23 mouse cellular contexts compared by ENCODE assay signal in the genomic region with DNA sequence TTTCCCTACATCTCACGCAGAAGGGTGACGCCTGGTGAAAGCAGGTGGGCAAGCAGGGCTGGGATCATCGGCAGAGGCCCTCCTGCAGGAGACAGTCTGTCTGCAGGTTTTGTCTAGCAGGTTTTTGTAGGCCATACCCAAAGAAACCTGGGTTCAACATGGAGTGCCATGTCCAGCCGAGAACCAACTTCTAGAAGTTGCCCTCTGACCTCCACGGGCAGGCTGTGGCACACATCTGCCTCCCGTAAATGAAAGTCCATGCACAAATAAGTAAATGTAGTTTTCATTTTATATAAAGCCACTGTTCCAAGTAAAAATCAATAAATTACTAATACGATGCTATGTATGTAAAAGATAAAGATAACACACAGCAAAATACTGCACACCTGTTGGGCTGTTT. TPM values are rescaled to one million over a fixed set of nuclear protein-coding genes. Genes with fewer than 3 reads are reported as not detected.
DNase-seq lines count a peak whose midpoint lies in the region; ATAC-seq and TF ChIP-seq lines count a peak whose summit lies in the region.
"Had no signal": no experiment of that assay in that cellular context is flagged by ENCODE, and none has a peak within 500 bp of the region (broad histone marks: within the 10 kb centered on the region; RNA-seq: fewer than 3 reads in every experiment).

No protein-coding gene starts in this region.

- TF ChIP-seq CTCF in kidney, adult 2 months (conservative IDR thresholded peaks at IDR 0.05; ENCODE audit: insufficient read depth, insufficient read length, low read depth, low read length), result no peak
- TF ChIP-seq CTCF in liver, adult 2 months (IDR thresholded peaks at IDR 0.05; ENCODE audit: low read depth, low read length), result no peak
- no peak for TF ChIP-seq CTCF in small intestine, adult 2 months (IDR thresholded peaks at IDR 0.05; ENCODE audit: extremely low read depth, insufficient read length, insufficient replicate concordance, low read depth, low read length)

- no peak overlapping the region for H3K4me2 ChIP-seq in liver, embryonic 11.5 days
- H3K4me2 ChIP-seq in intestine, embryonic 15.5 days (replicated peaks), result peak overlapping the region; percentile 79
- no peak overlapping the region for H3K4me2 ChIP-seq in midbrain, embryonic 16.5 days (ENCODE audit: low read length)
- H3K4me2 ChIP-seq: forebrain, embryonic 13.5 days; heart, embryonic 13.5 days; hindbrain, embryonic 15.5 days; lung, embryonic 15.5 days; midbrain, embryonic 15.5 days had no signal

- no peak for TF ChIP-seq POLR2A in kidney, adult 2 months (IDR thresholded peaks at IDR 0.05; ENCODE audit: low read depth, low read length)
- no peak for TF ChIP-seq POLR2A in liver, adult 2 months (IDR thresholded peaks at IDR 0.05; ENCODE audit: extremely low read depth, insufficient read depth, low read length)
- no peak for TF ChIP-seq POLR2A in small intestine, adult 2 months (IDR thresholded peaks at IDR 0.05; ENCODE audit: low read depth, low read length)

- ATAC-seq in liver, embryonic 11.5 days (replicated peaks; ENCODE audit: low FRiP score), result no peak
- ATAC-seq in intestine, embryonic 15.5 days, result no peak
- ATAC-seq in midbrain, embryonic 16.5 days, result no peak
- ATAC-seq: forebrain, embryonic 13.5 days; midbrain, embryonic 15.5 days had no signal

- peaks cover 3% of the 10 kb centered on the region; the same call in 1 of the 2 replicates for H3K79me2 ChIP-seq in liver, adult 2 months (ENCODE audit: control insufficient read depth, insufficient read depth, low read length)

- no peaks in the 10 kb centered on the region for H3K36me3 ChIP-seq in kidney, adult 2 months (ENCODE audit: control insufficient read depth, insufficient read depth, low read length)
- no peaks in the 10 kb centered on the region for H3K36me3 ChIP-seq in liver, adult 2 months (ENCODE audit: control insufficient read depth, insufficient read depth, low read length)
- H3K36me3 ChIP-seq in liver, embryonic 11.5 days (ENCODE audit: control insufficient read depth, insufficient read depth, low read length), result no peaks in the 10 kb centered on the region
- H3K36me3 ChIP-seq in intestine, embryonic 15.5 days, result no peaks in the 10 kb centered on the region
- H3K36me3 ChIP-seq in small intestine, adult 2 months (ENCODE audit: control insufficient read depth, insufficient read depth, low read length), result no peaks in the 10 kb centered on the region
- H3K36me3 ChIP-seq in midbrain, embryonic 16.5 days (ENCODE audit: control insufficient read depth, insufficient read depth, low read length), result no peaks in the 10 kb centered on the region
- H3K36me3 ChIP-seq: G1E; heart, embryonic 13.5 days; hindbrain, embryonic 10.5 days; hindbrain, embryonic 15.5 days; lung, embryonic 15.5 days; midbrain, embryonic 10.5 days; midbrain, embryonic 15.5 days had no signal

- peak; percentile 51 for DNase-seq in kidney, adult 2 months
- DNase-seq in kidney, postnatal 10 days, result no peak
- DNase-seq in liver, adult 2 months (ENCODE audit: extremely low read depth, low read depth, low spot score), result peak; percentile 68
- DNase-seq in liver, embryonic 11.5 days (ENCODE audit: low spot score), result no peak
- DNase-seq in right cerebral cortex, postnatal 14 days, result no peak
- DNase-seq: adrenal gland, postnatal 10 days; cerebellum, adult 8-10 months; cerebellum, postnatal 25 days; gastrocnemius, postnatal 10 days; heart, postnatal 14 days; layer of hippocampus, postnatal 36 days; left cerebral cortex, postnatal 4 days had no signal

- H3K27me3 ChIP-seq in kidney, adult 2 months (replicated peaks; ENCODE audit: control insufficient read depth, insufficient read depth, low read length), result no peaks in the 10 kb centered on the region
- no peaks in the 10 kb centered on the region for H3K27me3 ChIP-seq in liver, adult 2 months (ENCODE audit: control insufficient read depth, insufficient read depth, low read length)
- H3K27me3 ChIP-seq in liver, embryonic 11.5 days (replicated peaks; ENCODE audit: control insufficient read depth, insufficient read depth, low read length), result no peaks in the 10 kb centered on the region
- no peaks in the 10 kb centered on the region for H3K27me3 ChIP-seq in intestine, embryonic 15.5 days (replicated peaks)
- H3K27me3 ChIP-seq in small intestine, adult 2 months (ENCODE audit: control insufficient read depth, insufficient read depth, low read length), result no peaks in the 10 kb centered on the region
- H3K27me3 ChIP-seq in midbrain, embryonic 16.5 days (ENCODE audit: control insufficient read depth, insufficient read depth, low read depth, low read length), result 0 out of 2 replicates have a peak, but pooled peaks cover 4% of the 10 kb centered on the region
- H3K27me3 ChIP-seq: heart, embryonic 13.5 days; lung, embryonic 15.5 days; midbrain, embryonic 15.5 days had no signal

- no peaks in the 10 kb centered on the region for H3K9me3 ChIP-seq in liver, embryonic 11.5 days (ENCODE audit: control insufficient read depth, low read length)
- no peaks in the 10 kb centered on the region for H3K9me3 ChIP-seq in intestine, embryonic 15.5 days
- H3K9me3 ChIP-seq in midbrain, embryonic 16.5 days (replicated peaks; ENCODE audit: control insufficient read depth, low read length, poor library complexity, severe bottlenecking), result no peaks in the 10 kb centered on the region
- H3K9me3 ChIP-seq: G1E; hindbrain, embryonic 15.5 days; lung, embryonic 15.5 days; midbrain, embryonic 15.5 days had no signal

- peak overlapping the region; percentile 89 for H3K27ac ChIP-seq in kidney, adult 2 months (ENCODE audit: insufficient read depth, low read depth, low read length)
- H3K27ac ChIP-seq in liver, adult 2 months (replicated peaks; ENCODE audit: insufficient read depth, low read depth, low read length), result peak overlapping the region; percentile 93
- H3K27ac ChIP-seq in liver, embryonic 11.5 days (ENCODE audit: low read depth, low read length), result no peak overlapping the region
- peak overlapping the region; percentile 86 for H3K27ac ChIP-seq in intestine, embryonic 15.5 days
- H3K27ac ChIP-seq in small intestine, adult 2 months (ENCODE audit: insufficient read depth, low read depth, low read length), result peak overlapping the region; percentile 99
- H3K27ac ChIP-seq in midbrain, embryonic 16.5 days (ENCODE audit: low read length), result no peak overlapping the region
- H3K27ac ChIP-seq: forebrain, embryonic 13.5 days; heart, embryonic 13.5 days; hindbrain, embryonic 10.5 days; hindbrain, embryonic 15.5 days; lung, embryonic 15.5 days; midbrain, embryonic 10.5 days; midbrain, embryonic 15.5 days had no signal

- peaks cover 12% of the 10 kb centered on the region for H3K4me1 ChIP-seq in kidney, adult 2 months (ENCODE audit: control insufficient read depth, insufficient read depth, low read length)
- H3K4me1 ChIP-seq in liver, adult 2 months (ENCODE audit: control insufficient read depth, insufficient read depth, low read length), result peaks cover 14% of the 10 kb centered on the region; the same call in 1 of the 2 replicates
- H3K4me1 ChIP-seq in liver, embryonic 11.5 days (replicated peaks; ENCODE audit: control insufficient read depth, insufficient read depth, low read length), result peaks cover 25% of the 10 kb centered on the region
- H3K4me1 ChIP-seq in intestine, embryonic 15.5 days (replicated peaks), result peaks cover 21% of the 10 kb centered on the region
- peaks cover 23% of the 10 kb centered on the region for H3K4me1 ChIP-seq in small intestine, adult 2 months (ENCODE audit: control insufficient read depth, insufficient read depth, insufficient read length, low read length)
- H3K4me1 ChIP-seq in midbrain, embryonic 16.5 days (ENCODE audit: control insufficient read depth, insufficient read depth, low read length), result peaks cover 17% of the 10 kb centered on the region

- 64% methylated on average over 7 of the region's 7 CpGs for WGBS in kidney, adult 2 months
- WGBS in liver, adult 2 months, result 34% methylated on average over 7 of the region's 7 CpGs
- WGBS in liver, embryonic 11.5 days, result 90% methylated on average over 7 of the region's 7 CpGs
- whole genome bisulfite sequencing in intestine, embryonic 15.5 days, result 68% methylated on average over 7 of the region's 7 CpGs
- WGBS in small intestine, adult 2 months, result 25% methylated on average over 7 of the region's 7 CpGs
- WGBS in midbrain, embryonic 16.5 days, result 97% methylated on average over 7 of the region's 7 CpGs

- H3K4me3 ChIP-seq in kidney, adult 2 months (ENCODE audit: insufficient read depth, low read depth, low read length), result no peak overlapping the region
- H3K4me3 ChIP-seq in liver, adult 2 months (ENCODE audit: insufficient read depth, low read depth, low read length), result no peak overlapping the region
- H3K4me3 ChIP-seq in liver, embryonic 11.5 days (ENCODE audit: low read depth, low read length), result no peak overlapping the region
- no peak overlapping the region for H3K4me3 ChIP-seq in intestine, embryonic 15.5 days (replicated peaks)
- peak overlapping the region; percentile 10; the same call in 1 of the 2 replicates for H3K4me3 ChIP-seq in small intestine, adult 2 months (ENCODE audit: low read depth, low read length)
- no peak overlapping the region for H3K4me3 ChIP-seq in midbrain, embryonic 16.5 days (ENCODE audit: low read depth, low read length)
- H3K4me3 ChIP-seq: forebrain, embryonic 13.5 days; heart, embryonic 13.5 days; hindbrain, embryonic 10.5 days; hindbrain, embryonic 15.5 days; lung, embryonic 15.5 days; midbrain, embryonic 10.5 days; midbrain, embryonic 15.5 days had no signal

- H3K9ac ChIP-seq in liver, adult 2 months (ENCODE audit: low read depth, low read length), result peak overlapping the region; percentile 20
- no peak overlapping the region for H3K9ac ChIP-seq in liver, embryonic 11.5 days (ENCODE audit: low read depth, low read length)
- H3K9ac ChIP-seq in intestine, embryonic 15.5 days, result no peak overlapping the region
- H3K9ac ChIP-seq in midbrain, embryonic 16.5 days (ENCODE audit: low read depth, low read length), result no peak overlapping the region
- H3K9ac ChIP-seq: forebrain, embryonic 13.5 days; heart, embryonic 13.5 days; hindbrain, embryonic 15.5 days; lung, embryonic 15.5 days; midbrain, embryonic 15.5 days had no signal

RNA-seq across cellular contexts. Expression of a gene that starts 3.0 kb away (rescaled TPM):
- polyA plus RNA-seq in kidney, adult 2 months (2012; rRNA removed), result 33.5 and 37.0 TPM in 2 replicates
- 5.7 and 8.1 TPM in 2 replicates for total RNA-seq in liver, adult 2 months (2014; rRNA removed)
- polyA plus RNA-seq in liver, adult 2 months (2012; rRNA removed), result 7.8 and 8.9 TPM in 2 replicates
- 7.2 and 7.3 TPM in 2 replicates for polyA plus RNA-seq in liver, embryonic 11.5 days (2014; fragmentation: Nextera tagmentation; extraction: Ambion mirVana)
- 14.8 and 15.3 TPM in 2 replicates for polyA plus RNA-seq in intestine, embryonic 15.5 days (2015; fragmentation: Nextera tagmentation; extraction: Ambion mirVana)
- 13.9 and 21.6 TPM in 2 replicates for polyA plus RNA-seq in small intestine, adult 2 months (2012; rRNA removed)
- polyA plus RNA-seq in midbrain, embryonic 16.5 days (2015; fragmentation: Nextera tagmentation; extraction: Ambion mirVana), result 5.7 and 6.1 TPM in 2 replicates

Comparison
In these comparisons a context has a peak if more than half of its experiments do, and no peak if none do; other contexts are left out.
1. DNase-seq: peak in kidney, adult 2 months (single experiment) and liver, adult 2 months (single experiment); none in kidney, postnatal 10 days (single experiment), liver, embryonic 11.5 days (single experiment) and right cerebral cortex, postnatal 14 days (single experiment).
2. H3K27ac ChIP-seq: peak in kidney, adult 2 months (single experiment), liver, adult 2 months (single experiment), intestine, embryonic 15.5 days (single experiment) and small intestine, adult 2 months (single experiment); none in liver, embryonic 11.5 days (single experiment) and midbrain, embryonic 16.5 days (single experiment).